Mouse (Mus musculus): Measurements from ENCODE around the gene Pipox. TPM values are rescaled to one million over a fixed set of nuclear protein-coding genes. Genes with fewer than 3 reads are reported as not detected.

Gene Pipox
- polyA plus RNA-seq, 1 experiment from 2014 or later, result 9.0 TPM

DNA sequence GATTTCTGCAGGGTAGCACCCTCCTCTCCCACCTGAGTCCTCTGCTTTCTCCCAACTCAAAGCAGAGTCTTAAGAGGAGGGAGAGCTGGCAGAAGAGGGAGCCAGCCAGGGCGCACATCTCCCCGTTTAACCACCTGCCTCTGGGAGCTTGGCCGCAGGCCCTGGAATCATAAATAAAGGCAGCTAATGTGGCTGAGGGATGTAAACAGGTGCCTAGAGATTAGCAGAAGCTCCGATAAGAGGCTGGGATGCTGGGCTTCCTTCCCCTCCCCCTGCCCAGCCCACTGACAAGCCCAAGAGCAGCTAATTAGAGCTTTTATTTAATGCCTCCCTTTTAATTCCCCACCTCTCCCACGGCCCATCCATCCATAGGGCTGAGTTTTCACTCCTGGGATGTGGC lies 45.8 kb downstream of the Pipox start:
- H3K27me3 ChIP-seq (ENCODE audit: low read depth, poor library complexity, severe bottlenecking), result peaks cover 59% of the 10 kb centered on the region
- H3K9me3 ChIP-seq (replicated peaks), result no peaks in the 10 kb centered on the region
- H3K4me1 ChIP-seq, result peaks cover 50% of the 10 kb centered on the region
- 0 out of 2 replicates have a peak overlapping the region, but pooled peaks have one; percentile 2 for H3K27ac ChIP-seq (replicated peaks)
- 39% methylated on average over 5 of the region's 5 CpGs for WGBS
- peaks cover 95% of the 10 kb centered on the region for H3K36me3 ChIP-seq
- no peak for DNase-seq (ENCODE audit: low spot score)
- no peak overlapping the region for H3K4me3 ChIP-seq

DNA sequence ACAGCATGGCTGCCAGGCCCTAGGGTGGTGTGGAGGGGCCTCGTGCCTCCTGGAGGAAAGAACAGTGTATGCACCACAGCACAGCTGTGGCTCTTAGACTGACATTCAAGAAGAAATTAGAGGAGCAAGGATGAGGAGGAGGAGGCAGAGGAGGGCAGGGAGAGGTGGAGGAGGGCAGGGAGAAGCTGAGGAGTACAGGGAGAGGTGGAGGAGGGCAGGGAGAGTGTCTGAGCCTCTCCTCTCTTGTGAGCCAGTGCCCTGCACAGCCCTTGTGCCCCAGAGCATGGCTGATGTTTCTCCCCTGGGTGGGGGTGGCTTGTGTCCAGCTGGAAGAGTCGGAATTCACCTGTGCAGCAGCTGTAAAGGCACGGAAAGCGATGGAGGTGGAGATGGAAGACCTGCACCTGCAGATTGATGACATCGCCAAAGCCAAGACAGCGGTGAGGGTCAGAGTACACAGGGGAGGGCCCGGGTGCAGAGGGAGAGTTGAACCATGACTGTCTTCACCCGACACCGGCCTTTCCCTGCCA lies 46.2 kb downstream of the Pipox start:
- peaks cover 96% of the 10 kb centered on the region for H3K36me3 ChIP-seq
- H3K27ac ChIP-seq (replicated peaks), result 0 out of 2 replicates have a peak overlapping the region, but pooled peaks have one; percentile 2
- no peaks in the 10 kb centered on the region for H3K9me3 ChIP-seq (replicated peaks)
- peaks cover 57% of the 10 kb centered on the region for H3K27me3 ChIP-seq (ENCODE audit: low read depth, poor library complexity, severe bottlenecking)
- H3K4me3 ChIP-seq, result no peak overlapping the region
- peaks cover 50% of the 10 kb centered on the region for H3K4me1 ChIP-seq
- 59% methylated on average over 9 of the region's 9 CpGs for WGBS
- DNase-seq (ENCODE audit: low spot score), result no peak

DNA sequence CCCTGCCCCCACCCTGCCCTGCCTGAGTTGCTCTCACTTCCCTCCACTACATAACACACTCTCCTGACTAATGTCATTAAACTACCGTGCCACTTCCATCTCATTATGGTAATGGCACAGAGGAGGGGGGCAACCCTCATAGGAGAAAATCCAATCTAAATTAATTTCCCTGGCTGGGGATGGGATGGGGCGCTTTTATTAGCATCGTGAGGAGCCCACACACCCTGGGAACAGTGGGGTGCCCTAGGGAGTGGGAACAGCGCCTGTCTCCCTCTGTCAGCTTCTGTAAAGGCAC lies 50.0 kb downstream of the Pipox start:
- WGBS, result 54% methylated on average over 4 of the region's 4 CpGs
- no peak overlapping the region for H3K4me3 ChIP-seq
- no peak overlapping the region for H3K27ac ChIP-seq (replicated peaks)
- H3K9me3 ChIP-seq (replicated peaks), result no peaks in the 10 kb centered on the region
- peaks cover 26% of the 10 kb centered on the region for H3K4me1 ChIP-seq
- H3K27me3 ChIP-seq (ENCODE audit: low read depth, poor library complexity, severe bottlenecking), result peaks cover 40% of the 10 kb centered on the region
- DNase-seq (ENCODE audit: low spot score), result no peak
- H3K36me3 ChIP-seq, result peaks cover 92% of the 10 kb centered on the region

DNA sequence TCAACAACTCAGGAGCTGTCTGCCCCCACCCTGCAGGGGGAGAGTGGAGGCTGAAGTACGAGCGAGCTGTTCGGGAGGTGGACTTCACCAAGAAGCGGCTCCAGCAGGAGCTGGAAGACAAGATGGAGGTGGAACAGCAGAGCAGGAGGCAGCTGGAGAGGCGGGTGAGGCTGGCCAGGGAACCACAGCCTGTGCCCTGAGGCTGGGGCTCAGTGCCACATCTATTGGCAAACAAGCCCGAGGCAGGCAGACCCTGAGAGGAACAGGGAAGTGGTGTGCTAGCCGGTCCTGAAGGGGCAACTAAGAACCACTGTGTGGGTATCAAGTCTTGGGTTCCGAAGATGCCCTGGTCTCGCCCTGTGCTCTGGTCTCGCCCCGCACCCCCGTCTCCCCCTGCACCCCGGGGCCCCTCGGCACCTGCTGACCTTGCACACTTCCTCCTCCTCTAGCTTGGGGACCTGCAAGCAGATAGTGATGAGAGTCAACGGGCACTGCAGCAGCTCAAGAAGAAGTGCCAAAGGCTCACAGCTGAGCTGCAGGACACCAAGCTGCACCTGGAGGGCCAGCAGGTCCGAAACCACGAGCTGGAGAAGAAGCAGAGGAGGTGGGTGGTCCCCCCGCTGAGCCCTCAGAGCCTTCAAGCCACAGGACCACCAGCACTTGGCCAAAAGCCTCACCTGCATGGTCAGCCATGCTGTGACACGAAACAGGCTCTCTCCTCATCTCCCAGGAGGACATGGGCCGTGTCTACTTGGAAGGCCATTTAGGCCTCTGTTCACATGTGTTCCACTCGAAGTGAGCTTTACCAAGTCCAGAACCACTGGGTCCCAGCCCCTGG lies 50.6 kb downstream of the Pipox start:
- 90% methylated on average over 21 of the region's 21 CpGs for WGBS
- peaks cover 21% of the 10 kb centered on the region for H3K4me1 ChIP-seq
- no peak for DNase-seq (ENCODE audit: low spot score)
- H3K27ac ChIP-seq (replicated peaks), result peak overlapping the region; percentile 30
- peaks cover 90% of the 10 kb centered on the region for H3K36me3 ChIP-seq
- H3K9me3 ChIP-seq (replicated peaks), result no peaks in the 10 kb centered on the region
- H3K27me3 ChIP-seq (ENCODE audit: low read depth, poor library complexity, severe bottlenecking), result peaks cover 36% of the 10 kb centered on the region
- no peak overlapping the region for H3K4me3 ChIP-seq

DNA sequence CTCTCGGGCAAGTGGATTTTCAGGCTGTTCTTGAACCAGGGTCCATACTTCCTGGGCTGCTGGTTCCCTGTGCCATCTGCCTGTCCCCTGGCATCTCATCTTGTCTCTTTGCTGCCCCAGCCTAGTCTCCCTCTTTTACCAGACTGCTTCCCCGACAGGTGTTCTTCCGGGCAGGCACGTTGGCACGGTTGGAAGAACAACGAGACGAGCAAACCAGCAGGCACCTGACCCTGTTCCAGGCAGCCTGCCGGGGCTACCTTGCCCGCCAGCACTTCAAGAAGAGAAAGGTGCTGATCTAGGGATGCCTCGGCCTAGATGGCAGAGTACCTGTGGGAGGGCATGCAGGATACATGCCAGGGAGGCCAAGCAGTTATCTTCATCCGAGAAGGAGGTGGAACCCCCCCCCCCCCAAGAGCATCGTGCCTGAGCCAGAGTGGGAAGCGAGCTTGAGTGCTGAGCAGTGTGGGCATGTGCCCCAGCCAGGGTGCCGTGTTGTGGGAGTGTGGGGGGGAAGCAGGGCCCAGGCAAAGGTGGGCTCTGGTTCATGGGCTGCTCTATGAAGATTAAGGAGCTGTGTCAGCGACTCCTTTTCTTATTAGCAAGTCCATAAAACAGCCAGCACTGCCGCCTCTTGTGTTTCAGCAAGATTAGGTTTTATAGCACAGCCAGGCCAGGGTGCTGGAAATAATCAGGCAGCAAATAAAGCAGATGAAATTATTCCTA lies 53.2 kb downstream of the Pipox start:
- Histone ChIP-seq H3K27ac (replicated peaks) (no peak overlapping the region), H3K36me3 (peaks cover 90% of the 10 kb centered on the region)
- 89% methylated on average over 16 of the region's 16 CpGs for WGBS

DNA sequence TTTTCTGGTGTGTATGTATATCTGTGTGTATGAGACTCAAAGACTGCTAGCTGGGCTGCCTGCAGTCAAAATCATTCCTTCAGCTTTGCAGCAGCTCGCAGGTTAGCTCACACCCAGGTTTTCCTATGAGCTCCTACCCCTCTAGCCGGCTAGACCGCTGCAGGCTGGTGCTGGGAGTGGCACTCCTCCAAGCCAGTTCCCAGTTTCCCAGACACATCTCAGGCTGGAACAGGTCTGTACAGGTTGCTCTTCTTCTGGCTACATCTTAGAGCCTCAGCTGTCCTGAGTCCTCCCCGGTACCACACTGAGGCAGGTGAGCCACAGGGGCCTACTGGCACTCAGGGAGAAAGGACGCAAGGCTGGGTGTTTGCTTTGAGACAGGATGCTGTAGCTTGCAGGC lies 56.0 kb downstream of the Pipox start:
- Histone ChIP-seq H3K4me1 (peaks cover 20% of the 10 kb centered on the region), H3K36me3 (peaks cover 88% of the 10 kb centered on the region), H3K4me3 (no peak overlapping the region), H3K27ac (replicated peaks) (0 out of 2 replicates have a peak overlapping the region, but pooled peaks have one; percentile 13), H3K9me3 (replicated peaks) (no peaks in the 10 kb centered on the region), H3K27me3 (ENCODE audit: low read depth, poor library complexity, severe bottlenecking) (peaks cover 13% of the 10 kb centered on the region)
- WGBS, result 82% methylated on average over 5 of the region's 5 CpGs
- DNase-seq (ENCODE audit: low spot score), result no peak

More for the DNA sequence above, 53.2 kb downstream of the Pipox start:
- H3K4me1 ChIP-seq, result peaks cover 29% of the 10 kb centered on the region
- H3K4me3 ChIP-seq, result no peak overlapping the region
- H3K9me3 ChIP-seq (replicated peaks), result no peaks in the 10 kb centered on the region
- H3K27me3 ChIP-seq (ENCODE audit: low read depth, poor library complexity, severe bottlenecking), result peaks cover 13% of the 10 kb centered on the region
- no peak for DNase-seq (ENCODE audit: low spot score)

DNA sequence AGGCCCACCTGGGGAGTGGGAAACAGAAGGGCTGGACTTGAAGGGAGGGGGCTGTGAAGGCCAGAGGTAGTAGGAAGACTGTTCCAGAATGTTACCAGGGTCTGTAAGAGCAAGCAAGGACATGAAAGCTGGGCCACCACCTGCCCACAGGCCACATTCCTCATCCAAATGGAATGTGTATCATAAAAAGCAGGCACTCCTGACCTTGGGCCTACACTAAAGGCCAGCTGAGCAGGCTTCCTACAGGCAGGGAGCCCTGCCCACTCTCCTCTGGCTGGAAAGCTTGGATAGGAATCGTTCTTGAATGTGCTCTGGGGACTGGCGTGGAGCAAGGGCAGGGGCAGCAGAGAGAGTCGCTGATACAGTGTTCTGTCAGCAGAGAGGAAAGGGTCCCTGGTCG lies 57.1 kb downstream of the Pipox start:
- 68% methylated on average over 4 of the region's 4 CpGs for WGBS
- no peaks in the 10 kb centered on the region for H3K9me3 ChIP-seq (replicated peaks)
- no peak overlapping the region for H3K4me3 ChIP-seq
- peaks cover 5% of the 10 kb centered on the region for H3K27me3 ChIP-seq (ENCODE audit: low read depth, poor library complexity, severe bottlenecking)
- H3K4me1 ChIP-seq, result peaks cover 20% of the 10 kb centered on the region
- H3K27ac ChIP-seq (replicated peaks), result 0 out of 2 replicates have a peak overlapping the region, but pooled peaks have one; percentile 38
- H3K36me3 ChIP-seq, result peaks cover 88% of the 10 kb centered on the region
- no peak for DNase-seq (ENCODE audit: low spot score)

DNA sequence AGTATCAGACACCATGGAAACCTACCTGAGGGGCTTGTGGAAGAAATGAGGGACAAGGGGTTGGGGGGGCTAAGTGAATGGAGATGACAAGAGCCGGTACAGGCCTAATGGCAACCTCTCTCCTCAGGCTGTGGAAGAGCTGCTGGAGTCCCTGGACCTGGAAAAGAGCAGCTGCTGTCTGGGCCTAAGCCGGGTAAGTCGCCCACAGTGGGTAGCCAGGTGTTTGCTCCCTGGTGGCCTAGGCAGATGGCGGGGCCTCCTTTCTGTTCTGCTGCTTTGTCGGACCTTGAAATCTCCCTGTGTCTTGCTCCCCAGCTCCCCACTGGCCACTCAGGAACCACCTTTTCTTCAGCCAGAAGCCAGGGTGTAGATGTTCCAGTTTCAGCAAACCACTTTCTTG lies 57.6 kb downstream of the Pipox start:
- Histone ChIP-seq H3K27ac (replicated peaks) (peak overlapping the region; percentile 38), H3K4me3 (no peak overlapping the region), H3K27me3 (ENCODE audit: low read depth, poor library complexity, severe bottlenecking) (peaks cover 1% of the 10 kb centered on the region), H3K36me3 (peaks cover 86% of the 10 kb centered on the region), H3K4me1 (peaks cover 20% of the 10 kb centered on the region), H3K9me3 (replicated peaks) (no peaks in the 10 kb centered on the region)
- WGBS, result 80% methylated on average over 5 of the region's 5 CpGs
- no peak for DNase-seq (ENCODE audit: low spot score)

DNA sequence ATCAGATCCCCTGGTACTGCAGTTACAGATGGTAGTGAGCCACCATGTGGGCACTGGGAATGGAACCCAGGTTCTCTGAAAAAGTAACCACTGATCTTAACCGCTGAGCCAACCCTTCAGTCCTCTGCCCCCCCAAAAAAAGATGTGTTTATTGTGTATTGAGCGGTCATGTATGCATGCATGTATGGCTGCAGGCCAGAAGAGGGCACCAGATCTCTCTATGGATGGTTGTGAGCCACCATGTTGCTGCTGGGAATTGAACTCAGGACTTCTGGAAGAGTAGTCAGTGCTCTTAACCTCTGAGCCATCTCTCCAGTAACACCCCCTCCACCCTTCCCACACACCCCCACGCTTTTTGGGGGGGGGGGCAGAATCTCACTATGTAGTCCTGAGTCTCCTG lies 58.8 kb downstream of the Pipox start:
- no peak for DNase-seq (ENCODE audit: low spot score)
- no peak overlapping the region for H3K27ac ChIP-seq (replicated peaks)
- 77% methylated on average over 3 of the region's 3 CpGs for WGBS
- H3K4me1 ChIP-seq, result peaks cover 28% of the 10 kb centered on the region
- H3K27me3 ChIP-seq (ENCODE audit: low read depth, poor library complexity, severe bottlenecking), result no peaks in the 10 kb centered on the region
- no peak overlapping the region for H3K4me3 ChIP-seq
- H3K9me3 ChIP-seq (replicated peaks), result no peaks in the 10 kb centered on the region
- peaks cover 81% of the 10 kb centered on the region for H3K36me3 ChIP-seq

DNA sequence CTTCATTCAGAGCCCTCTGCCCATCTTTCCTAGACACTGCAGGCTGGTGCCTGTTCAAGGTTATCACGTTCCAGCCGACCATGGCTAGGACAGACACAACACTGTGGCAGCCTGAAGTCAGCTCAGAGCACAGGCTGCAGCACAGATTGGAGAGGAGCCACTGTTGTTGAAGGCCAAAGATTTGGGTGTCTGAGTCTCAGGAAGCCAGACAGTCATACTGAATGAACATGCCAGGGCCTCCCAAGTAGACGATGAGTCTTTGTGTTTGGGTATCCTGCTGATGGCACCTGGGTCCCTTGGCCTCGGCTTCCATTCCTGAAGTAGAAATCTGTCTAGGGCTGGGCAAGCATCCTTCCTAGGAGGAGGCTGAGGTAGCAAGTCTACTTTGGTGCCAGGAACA lies 61.4 kb downstream of the Pipox start:
- Histone ChIP-seq H3K27ac (replicated peaks) (no peak overlapping the region), H3K27me3 (ENCODE audit: low read depth, poor library complexity, severe bottlenecking) (peaks cover 12% of the 10 kb centered on the region; the same call in 1 of the 2 replicates), H3K36me3 (peaks cover 89% of the 10 kb centered on the region), H3K9me3 (replicated peaks) (no peaks in the 10 kb centered on the region), H3K4me3 (no peak overlapping the region), H3K4me1 (peaks cover 30% of the 10 kb centered on the region)
- WGBS, result 90% methylated on average over 4 of the region's 4 CpGs
- no peak for DNase-seq (ENCODE audit: low spot score)

DNA sequence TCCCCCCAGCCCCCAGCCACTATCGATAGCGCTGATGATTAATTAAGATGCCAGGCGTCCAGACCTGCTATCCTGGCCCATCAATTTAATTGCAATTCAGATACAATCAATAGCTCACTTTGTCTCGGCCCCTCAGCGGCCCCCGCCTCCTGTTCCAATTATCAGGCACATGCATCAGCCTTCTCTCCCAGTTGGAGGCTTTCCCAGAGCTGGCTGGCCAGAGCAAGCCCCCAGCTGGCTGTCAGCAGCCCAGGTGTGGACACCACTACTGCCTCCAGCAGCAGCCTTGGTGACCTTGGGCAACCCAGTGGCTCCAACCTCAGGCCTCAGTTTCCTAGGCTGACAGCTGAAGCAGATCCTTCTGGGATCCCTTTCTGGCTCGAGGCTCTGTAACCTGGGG lies 63.0 kb downstream of the Pipox start:
- Histone ChIP-seq H3K27ac (replicated peaks) (no peak overlapping the region), H3K27me3 (ENCODE audit: low read depth, poor library complexity, severe bottlenecking) (peaks cover 16% of the 10 kb centered on the region; the same call in 1 of the 2 replicates), H3K36me3 (peaks cover 75% of the 10 kb centered on the region), H3K9me3 (replicated peaks) (no peaks in the 10 kb centered on the region), H3K4me3 (no peak overlapping the region), H3K4me1 (peaks cover 31% of the 10 kb centered on the region)
- WGBS, result 71% methylated on average over 7 of the region's 7 CpGs
- no peak for DNase-seq (ENCODE audit: low spot score)

Data from midbrain, embryonic 10.5 days (tissue).